Mouse (Mus musculus): ENCODE results near the gene Vipas39.

Gene Vipas39

GRCm38 (mm10) chr12:87195069-87195468 lies 71.0 kb downstream of the Vipas39 start:
- no peak for DNase-seq

GRCm38 (mm10) chr12:87193008-87193407 lies 73.0 kb downstream of the Vipas39 start:
- DNase-seq, result peak in 1 of 2 experiments; percentile 14
